Mouse (Mus musculus) myocyte (in vitro differentiated cells): ENCODE results near the gene Cask. TPM values are rescaled to one million over a fixed set of nuclear protein-coding genes. Genes with fewer than 3 reads are reported as not detected.

Experiments used
- H3K27me3 ChIP-seq: one replicate; pipeline ENCODE4 v1.6.1; 2011; ENCODE audit not compliant: control insufficient read depth, insufficient read depth, insufficient read length
- H3K36me3 ChIP-seq: one replicate; pipeline ENCODE4 v1.6.1; 2011; ENCODE audit not compliant: control insufficient read depth, insufficient read depth
- H3K4me2 ChIP-seq: one replicate; pipeline ENCODE4 v1.6.1; 2011; ENCODE audit warnings: low read depth, control low read depth
- H3K4me3 ChIP-seq: one replicate; pipeline ENCODE4 v1.5.1; 2011; ENCODE audit warnings: mild to moderate bottlenecking, control low read depth, moderate library complexity
- H3K79me2 ChIP-seq: one replicate; pipeline ENCODE4 v1.6.1; 2011; ENCODE audit not compliant: control insufficient read depth, insufficient read depth
- H3ac ChIP-seq: one replicate; pipeline ENCODE4 v1.6.1; 2011; ENCODE audit not compliant: control insufficient read depth, insufficient read length
- CEBPB ChIP-seq: IDR thresholded peaks from 2 replicates; pipeline ENCODE4 v1.6.1; 2011; ENCODE audit warnings: mild to moderate bottlenecking, moderate library complexity; ENCODE audit not compliant: poor library complexity, insufficient read depth, severe bottlenecking
- E2F4 ChIP-seq: IDR thresholded peaks from one replicate; pipeline ENCODE4 v1.6.1; 2011; ENCODE audit warnings: mild to moderate bottlenecking, control low read depth, moderate library complexity; ENCODE audit not compliant: insufficient read depth
- MAX ChIP-seq: IDR thresholded peaks from one replicate; pipeline ENCODE4 v1.6.1; 2011; ENCODE audit warnings: low read depth, mild to moderate bottlenecking, control low read depth
- MYOD1 ChIP-seq, 3 experiments: IDR thresholded peaks; one replicate each; pipeline ENCODE4 v1.6.1; 2011; ENCODE audit warnings: control low read depth in 2 of 3, low read depth in 2 of 3, mild to moderate bottlenecking in 2 of 3, moderate library complexity in 1 of 3; ENCODE audit not compliant: insufficient read length in 2 of 3, control insufficient read depth in 1 of 3
- MYOG ChIP-seq, 3 experiments: IDR thresholded peaks; one replicate each; pipeline ENCODE4 v1.6.1; 2011; ENCODE audit warnings: control low read depth in 2 of 3, low read depth in 2 of 3, mild to moderate bottlenecking in 2 of 3; ENCODE audit not compliant: insufficient read length in 2 of 3, control insufficient read depth in 1 of 3, insufficient read depth in 1 of 3
- POLR2A ChIP-seq: IDR thresholded peaks from one replicate; pipeline ENCODE4 v1.6.1; 2011; ENCODE audit warnings: low read depth, mild to moderate bottlenecking, control low read depth, moderate library complexity; ENCODE audit not compliant: insufficient read length
- POLR2AphosphoS2 ChIP-seq: IDR thresholded peaks from one replicate; pipeline ENCODE4 v1.6.1; 2011; ENCODE audit warnings: low read depth, control low read depth; ENCODE audit not compliant: insufficient read length
- REST ChIP-seq: IDR thresholded peaks from one replicate; pipeline ENCODE4 v1.6.1; 2011; ENCODE audit warnings: mild to moderate bottlenecking, control low read depth, moderate library complexity; ENCODE audit not compliant: insufficient read depth, insufficient read length
- SRF ChIP-seq: IDR thresholded peaks from one replicate; pipeline ENCODE4 v1.6.1; 2011; ENCODE audit warnings: low read depth; ENCODE audit not compliant: control insufficient read depth, insufficient read length
- TCF12 ChIP-seq: IDR thresholded peaks from one replicate; pipeline ENCODE4 v1.6.1; 2011; ENCODE audit warnings: mild to moderate bottlenecking, control low read depth; ENCODE audit not compliant: poor library complexity, insufficient read depth, severe bottlenecking
- TCF3 ChIP-seq: IDR thresholded peaks from one replicate; pipeline ENCODE4 v1.6.1; 2011; ENCODE audit warnings: low read depth, control low read depth; ENCODE audit not compliant: insufficient read length
- USF1 ChIP-seq: IDR thresholded peaks from one replicate; pipeline ENCODE4 v1.6.1; 2011; ENCODE audit warnings: low read depth, mild to moderate bottlenecking, control low read depth, moderate library complexity
- polyA plus RNA-seq: library from polyadenylated mRNA; unstranded; fragments of >200 nt; fragmentation: generic; extraction: Trizol; gene quantifications from one replicate; pipeline ENCODE4 v1.2.1, GENCODE M21; 2012; ENCODE audit warnings: missing spikeins

The Cask gene
- polyA plus RNA-seq, 1 experiment, result 12.0 TPM

DNA sequence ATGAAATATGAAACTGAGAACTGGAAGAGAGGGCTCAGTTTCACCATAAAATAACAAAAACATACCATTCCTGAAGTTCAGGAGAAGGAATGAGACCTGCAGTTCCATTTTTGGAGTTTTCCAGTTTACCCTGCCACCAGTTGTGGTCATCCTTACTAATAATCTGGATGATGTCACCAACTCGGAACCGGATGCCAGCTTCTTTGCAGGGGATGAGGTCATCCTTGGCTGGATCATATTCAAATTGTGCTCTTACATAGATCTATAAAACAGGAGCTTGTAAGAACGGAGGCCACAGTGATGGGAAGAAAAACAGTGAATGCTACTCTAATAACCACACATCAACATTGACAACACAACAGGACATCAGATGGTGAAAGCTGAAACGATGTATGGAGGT lies 302.1 kb downstream of the Cask start:
- TF ChIP-seq SRF, result peak; percentile 39
- TF ChIP-seq USF1, result no peak
- Histone ChIP-seq H3K36me3 (no peaks in the 10 kb centered on the region), H3K27me3 (no peaks in the 10 kb centered on the region), H3K4me2 (peak overlapping the region; percentile 31), H3ac (no peak overlapping the region), H3K4me3 (no peak overlapping the region), H3K79me2 (no peaks in the 10 kb centered on the region)

DNA sequence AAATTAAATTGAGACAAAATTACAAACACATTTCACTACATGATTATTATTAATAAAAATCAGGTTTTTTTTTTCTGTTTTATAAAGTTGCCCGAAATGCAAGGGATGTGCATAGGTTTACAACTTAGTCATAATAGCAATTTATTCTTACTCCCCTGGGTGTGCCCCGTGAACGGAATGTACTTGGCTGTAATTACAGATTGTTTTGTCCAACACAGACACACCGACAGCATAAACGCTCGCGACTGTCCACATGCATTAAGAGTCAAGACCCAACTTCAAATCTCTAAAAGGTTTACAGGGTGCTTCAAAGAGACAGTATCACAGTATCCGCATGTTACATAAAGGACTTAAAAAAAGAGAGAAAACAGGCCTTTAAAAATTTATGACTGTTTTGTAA lies 329.9 kb downstream of the Cask start:
- TF ChIP-seq POLR2A (no peak), REST (no peak), USF1 (no peak), CEBPB (no peak), SRF (no peak), POLR2AphosphoS2 (no peak), TCF3 (no peak), TCF12 (no peak), MYOD1 (IDR thresholded peaks at IDR 0.05; ENCODE audit: control insufficient read depth in 1 of 3, insufficient read length in 2 of 3, low read depth in 2 of 3) (no peak), MYOG (IDR thresholded peaks at IDR 0.05; ENCODE audit: control insufficient read depth in 1 of 3, insufficient read depth in 1 of 3, insufficient read length in 2 of 3, low read depth in 2 of 3) (no peak), E2F4 (no peak), MAX (no peak)
- no peaks in the 10 kb centered on the region for H3K79me2 ChIP-seq
- H3K27me3 ChIP-seq, result no peaks in the 10 kb centered on the region
- no peak overlapping the region for H3ac ChIP-seq
- H3K4me3 ChIP-seq, result no peak overlapping the region
- H3K4me2 ChIP-seq, result no peak overlapping the region
- H3K36me3 ChIP-seq, result no peaks in the 10 kb centered on the region

DNA sequence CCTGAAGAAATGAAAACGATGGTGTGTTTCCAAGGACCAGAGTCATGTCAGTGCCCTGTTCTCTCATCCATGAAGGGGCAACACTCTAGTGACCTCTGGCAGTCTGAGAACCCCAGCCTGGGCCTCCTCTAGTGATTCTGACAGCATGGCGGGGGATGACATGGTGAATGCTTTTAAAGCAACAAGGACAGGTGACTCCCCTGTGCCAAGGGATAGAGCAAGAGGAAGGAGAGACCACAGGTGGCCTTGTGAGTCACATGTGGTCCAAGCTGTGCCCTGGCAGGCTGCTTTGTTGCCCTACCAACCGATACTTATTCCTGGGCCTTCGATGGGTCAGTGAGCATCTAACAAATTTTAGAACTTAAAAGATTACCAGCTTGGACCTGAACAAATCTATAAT lies 330.6 kb downstream of the Cask start:
- H3K4me3 ChIP-seq, result no peak overlapping the region
- H3K27me3 ChIP-seq, result no peaks in the 10 kb centered on the region
- H3ac ChIP-seq, result no peak overlapping the region
- TF ChIP-seq MYOG (IDR thresholded peaks at IDR 0.05; ENCODE audit: control insufficient read depth in 1 of 3, insufficient read depth in 1 of 3, insufficient read length in 2 of 3, low read depth in 2 of 3), result no peak
- no peak for TF ChIP-seq POLR2AphosphoS2
- no peak for TF ChIP-seq REST
- no peak overlapping the region for H3K4me2 ChIP-seq
- no peaks in the 10 kb centered on the region for H3K36me3 ChIP-seq
- no peaks in the 10 kb centered on the region for H3K79me2 ChIP-seq

DNA sequence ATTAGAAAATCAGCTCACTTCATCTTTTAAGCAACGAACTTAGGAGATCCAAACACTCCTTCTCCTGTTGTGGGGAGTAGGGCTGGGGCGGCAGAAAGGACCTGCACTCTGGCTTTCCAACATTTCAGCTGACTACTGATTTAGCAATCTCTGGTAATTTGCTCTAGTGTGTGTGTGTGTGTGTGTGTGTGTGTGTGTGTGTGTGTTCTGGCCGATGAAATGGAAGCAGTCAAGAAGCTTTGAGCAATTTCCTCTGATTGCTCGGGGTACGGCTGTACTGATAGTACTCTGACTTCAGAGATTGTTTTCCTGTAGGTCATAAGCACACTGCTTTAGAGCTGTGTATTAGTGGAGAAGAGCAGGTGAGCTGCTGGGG lies 331.8 kb downstream of the Cask start:
- Histone ChIP-seq H3K79me2 (no peaks in the 10 kb centered on the region), H3K36me3 (no peaks in the 10 kb centered on the region), H3K4me3 (no peak overlapping the region), H3K27me3 (no peaks in the 10 kb centered on the region), H3ac (no peak overlapping the region), H3K4me2 (no peak overlapping the region)
- TF ChIP-seq MAX, result no peak
- no peak for TF ChIP-seq TCF3
- TF ChIP-seq POLR2A, result no peak
- TF ChIP-seq REST, result no peak
- no peak for TF ChIP-seq E2F4
- TF ChIP-seq MYOD1 (IDR thresholded peaks at IDR 0.05; ENCODE audit: control insufficient read depth in 1 of 3, insufficient read length in 2 of 3, low read depth in 2 of 3), result no peak
- TF ChIP-seq SRF, result no peak
- no peak for TF ChIP-seq MYOG (IDR thresholded peaks at IDR 0.05; ENCODE audit: control insufficient read depth in 1 of 3, insufficient read depth in 1 of 3, insufficient read length in 2 of 3, low read depth in 2 of 3)
- TF ChIP-seq CEBPB, result no peak
- TF ChIP-seq TCF12, result no peak
- TF ChIP-seq USF1, result no peak
- no peak for TF ChIP-seq POLR2AphosphoS2

DNA sequence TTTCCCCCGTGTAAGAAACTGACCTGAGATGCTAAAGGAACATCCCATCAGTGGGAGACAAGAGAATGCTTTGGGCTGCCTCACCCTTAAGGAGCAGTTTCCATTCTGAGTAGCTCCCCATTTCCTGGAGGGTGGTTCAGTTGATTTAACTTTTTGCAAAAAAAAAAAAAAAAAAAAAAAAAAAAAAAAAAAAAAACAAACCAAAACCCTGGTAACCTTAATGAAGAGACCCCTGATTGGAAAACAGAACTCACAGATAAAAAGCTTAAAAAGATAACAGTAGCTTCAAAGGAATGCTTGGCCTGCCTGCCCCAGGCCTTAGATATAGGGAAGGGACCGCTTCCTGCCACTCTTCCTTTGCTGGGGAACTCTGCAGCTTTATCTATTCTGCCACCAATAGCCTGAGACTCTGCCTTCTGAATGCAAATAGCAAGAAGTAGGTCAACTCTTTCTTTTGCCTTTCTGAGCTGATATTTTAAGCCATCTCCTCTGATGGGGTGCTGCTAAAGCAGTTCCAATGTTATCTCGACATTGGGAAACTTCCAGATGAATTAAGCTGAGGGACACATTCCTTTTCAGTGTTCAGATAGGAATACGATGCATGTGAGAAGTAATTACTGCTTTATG lies 332.3 kb downstream of the Cask start:
- no peaks in the 10 kb centered on the region for H3K27me3 ChIP-seq
- TF ChIP-seq POLR2AphosphoS2, result no peak
- no peak for TF ChIP-seq POLR2A
- TF ChIP-seq MAX, result no peak
- no peak for TF ChIP-seq SRF
- no peak for TF ChIP-seq MYOG (IDR thresholded peaks at IDR 0.05; ENCODE audit: control insufficient read depth in 1 of 3, insufficient read depth in 1 of 3, insufficient read length in 2 of 3, low read depth in 2 of 3)
- no peak for TF ChIP-seq TCF12
- no peak for TF ChIP-seq E2F4
- no peak for TF ChIP-seq CEBPB
- TF ChIP-seq REST, result no peak
- no peak for TF ChIP-seq TCF3
- TF ChIP-seq USF1, result no peak
- no peak for TF ChIP-seq MYOD1 (IDR thresholded peaks at IDR 0.05; ENCODE audit: control insufficient read depth in 1 of 3, insufficient read length in 2 of 3, low read depth in 2 of 3)
- no peak overlapping the region for H3K4me3 ChIP-seq
- H3ac ChIP-seq, result no peak overlapping the region
- no peaks in the 10 kb centered on the region for H3K79me2 ChIP-seq
- no peak overlapping the region for H3K4me2 ChIP-seq
- H3K36me3 ChIP-seq, result no peaks in the 10 kb centered on the region
